Mouse (Mus musculus) CH12.LX (cell line): ENCODE results near the gene Lipe.

Source experiments
- CTCF ChIP-seq, 2 experiments: IDR thresholded peaks in 1 of 2; conservative IDR thresholded peaks in 1 of 2; 2 replicates each; pipeline ENCODE4 v1.5.1; 2011 to 2012; ENCODE audit warnings: low read depth in 2 of 2, low read length in 2 of 2, improper control_type of control experiment in 1 of 2, inconsistent platforms in 1 of 2, mild to moderate bottlenecking in 1 of 2, moderate library complexity in 1 of 2
- JUN ChIP-seq: IDR thresholded peaks from 2 replicates; pipeline ENCODE4 v1.6.1; 2011; ENCODE audit warnings: low read depth, mild to moderate bottlenecking, low read length, improper control_type of control experiment, moderate library complexity; ENCODE audit not compliant: insufficient read depth

GRCm38 (mm10) chr7:25419536-25419935, 21.0 kb upstream of the Lipe start:
- no peak for TF ChIP-seq CTCF (conservative IDR thresholded peaks at IDR 0.05 in 1 of 2, IDR thresholded peaks at IDR 0.05 in 1 of 2; ENCODE audit: low read depth in 2 of 2, low read length in 2 of 2)
- TF ChIP-seq JUN: no peak
